ENCODE assay signal across 8 mouse cellular contexts in genomic region chr16:93682689-93683507, GRCm38 (mm10). TPM values are rescaled to one million over a fixed set of nuclear protein-coding genes. Genes with fewer than 3 reads are reported as not detected.
DNase-seq lines count a peak whose midpoint lies in the region; ATAC-seq lines count a peak whose summit lies in the region.

Gene Cbr3 (plus strand): TSS chr16:93683215.

- H3K4me3 ChIP-seq in hindbrain, embryonic 12.5 days = peak within 1 kb of the TSS; percentile 41

- peak; percentile 64; the same call in 1 of the 2 replicates for ATAC-seq in hindbrain, embryonic 12.5 days (ENCODE audit: low FRiP score)

- 0 out of 2 replicates have a peak, but pooled peaks cover 3% of the 10 kb centered on the region for H3K9me3 ChIP-seq in hindbrain, embryonic 12.5 days (replicated peaks)

- H3K9ac ChIP-seq in hindbrain, embryonic 12.5 days = peak within 1 kb of the TSS; percentile 44

- no peaks in the 10 kb centered on the region for H3K36me3 ChIP-seq in hindbrain, embryonic 12.5 days

- under 1% methylated on average over 63 of the region's 63 CpGs for WGBS in hindbrain, embryonic 12.5 days

- peak within 1 kb of the TSS; percentile 67 for H3K4me2 ChIP-seq in hindbrain, embryonic 12.5 days (replicated peaks)

- peaks cover 51% of the 10 kb centered on the region for H3K27me3 ChIP-seq in hindbrain, embryonic 12.5 days

- H3K27ac ChIP-seq in hindbrain, embryonic 12.5 days = no peak within 1 kb of the TSS

- DNase-seq in Muller cell, postnatal 12 days (ENCODE audit: inconsistent ontology term) = peak; percentile 83
- DNase-seq in cerebellum, postnatal 10 days = peak; percentile 67 to 71
- DNase-seq in frontal cortex, postnatal 25 days (ENCODE audit: low spot score in 2 of 2) = peak; percentile 61 to 64
- peak; percentile 72 to 73 for DNase-seq in layer of hippocampus, postnatal 36 days
- peak; percentile 78 for DNase-seq in lung, postnatal 14 days
- peak; percentile 72 for DNase-seq in ovary, postnatal 36 days (ENCODE audit: low spot score)
- peak; percentile 86 for DNase-seq in thymus, postnatal 25 days

- peaks cover 15% of the 10 kb centered on the region for H3K4me1 ChIP-seq in hindbrain, embryonic 12.5 days

RNA-seq across cellular contexts. Expression of gene Cbr3, which starts in this region (rescaled TPM):
- polyA plus RNA-seq in hindbrain, embryonic 12.5 days (2016; fragmentation: Nextera tagmentation; extraction: Ambion mirVana) = 0.30 and 0.53 TPM in 2 replicates
- 10 to 100 TPM; 18.2 to 19.8 TPM for total RNA-seq in layer of hippocampus, postnatal 36 days (2021)

Comparison
In these comparisons a context has a peak if more than half of its experiments do, and no peak if none do; other contexts are left out.
1. Peak in ATAC-seq, H3K4me3 ChIP-seq, H3K9ac ChIP-seq and H3K4me2 ChIP-seq in hindbrain, embryonic 12.5 days; RNA of the gene not detected or under 1 TPM.